ENCODE assay signal across 10 mouse cellular contexts in the genomic region with DNA sequence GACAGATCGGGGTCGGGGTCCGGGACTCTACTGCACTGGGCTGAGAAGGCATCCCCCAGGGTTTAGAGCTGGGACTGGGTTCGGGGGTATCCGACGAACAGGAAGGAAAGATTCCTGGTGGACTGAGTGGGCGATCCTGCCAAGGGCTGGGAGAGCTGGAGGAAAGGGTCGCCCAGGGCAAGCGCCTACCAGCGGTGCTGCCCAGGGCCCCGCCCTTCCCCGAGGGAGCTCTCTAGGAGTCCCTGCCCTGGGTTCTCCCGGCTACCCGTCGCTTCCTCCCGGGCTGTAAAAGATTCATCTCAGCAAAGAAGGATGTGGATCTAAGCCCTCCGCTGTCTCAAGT. TPM values are rescaled to one million over a fixed set of nuclear protein-coding genes. Genes with fewer than 3 reads are reported as not detected.
A peak's percentile ranks its signal among the peaks of the same experiment; 100 is the strongest.
DNase-seq lines count a peak whose midpoint lies in the region; ATAC-seq and TF ChIP-seq lines count a peak whose summit lies in the region.
"Had no signal": no experiment of that assay in that cellular context is flagged by ENCODE, and none has a peak within 500 bp of the region (broad histone marks: within the 10 kb centered on the region; RNA-seq: fewer than 3 reads in every experiment).

No protein-coding gene starts in this region.

- H3K4me2 ChIP-seq in heart, embryonic 14.5 days (ENCODE audit: low read length) = peak overlapping the region; percentile 93
- H3K4me2 ChIP-seq in limb, embryonic 13.5 days (replicated peaks) = peak overlapping the region; percentile 98
- H3K4me2 ChIP-seq in neural tube, embryonic 11.5 days (ENCODE audit: low read depth) = peak overlapping the region; percentile 82

- TF ChIP-seq POLR2A in kidney, adult 2 months (IDR thresholded peaks at IDR 0.05; ENCODE audit: low read depth, low read length) = no peak
- no peak for TF ChIP-seq POLR2A in brain, embryonic 14.5 days (IDR thresholded peaks at IDR 0.05; ENCODE audit: borderline replicate concordance, extremely low read depth, insufficient read depth, insufficient read length, poor library complexity, severe bottlenecking)

- H3K27me3 ChIP-seq in kidney, adult 2 months (replicated peaks; ENCODE audit: control insufficient read depth, insufficient read depth, low read length) = 0 out of 2 replicates have a peak, but pooled peaks cover 2% of the 10 kb centered on the region
- peaks cover 19% of the 10 kb centered on the region for H3K27me3 ChIP-seq in heart, embryonic 14.5 days (ENCODE audit: control insufficient read depth, insufficient read depth, low read length)
- peaks cover 59% of the 10 kb centered on the region for H3K27me3 ChIP-seq in limb, embryonic 13.5 days
- no peaks in the 10 kb centered on the region for H3K27me3 ChIP-seq in neural tube, embryonic 11.5 days (ENCODE audit: control insufficient read depth, insufficient read depth, low read length)

- H3K36me3 ChIP-seq in kidney, adult 2 months (ENCODE audit: control insufficient read depth, insufficient read depth, low read length) = no peaks in the 10 kb centered on the region
- H3K36me3 ChIP-seq in heart, embryonic 14.5 days (ENCODE audit: control insufficient read depth, insufficient read depth, low read length) = no peaks in the 10 kb centered on the region
- H3K36me3 ChIP-seq in limb, embryonic 13.5 days = no peaks in the 10 kb centered on the region
- H3K36me3 ChIP-seq in neural tube, embryonic 11.5 days (ENCODE audit: control insufficient read depth, insufficient read depth, low read length) = no peaks in the 10 kb centered on the region; the same call in none of the 2 replicates

- H3K9me3 ChIP-seq in heart, embryonic 14.5 days (ENCODE audit: control insufficient read depth, low read length) = no peaks in the 10 kb centered on the region
- no peaks in the 10 kb centered on the region for H3K9me3 ChIP-seq in limb, embryonic 13.5 days
- no peaks in the 10 kb centered on the region for H3K9me3 ChIP-seq in neural tube, embryonic 11.5 days (ENCODE audit: control insufficient read depth, low read length)

- peak overlapping the region; percentile 80 for H3K9ac ChIP-seq in heart, embryonic 14.5 days (ENCODE audit: low read length)
- peak overlapping the region; percentile 80 for H3K9ac ChIP-seq in limb, embryonic 13.5 days
- H3K9ac ChIP-seq in neural tube, embryonic 11.5 days (ENCODE audit: low read length) = peak overlapping the region; percentile 98

- no peak overlapping the region for H3K27ac ChIP-seq in kidney, adult 2 months (ENCODE audit: insufficient read depth, low read depth, low read length)
- no peak overlapping the region for H3K27ac ChIP-seq in heart, embryonic 14.5 days (replicated peaks in 1 of 2; ENCODE audit: control insufficient read depth in 1 of 2, insufficient read depth in 1 of 2, low read depth in 2 of 2, low read length in 2 of 2)
- H3K27ac ChIP-seq in limb, embryonic 13.5 days = peak overlapping the region; percentile 67; the same call in 1 of the 2 replicates
- H3K27ac ChIP-seq in neural tube, embryonic 11.5 days (ENCODE audit: low read depth, low read length) = peak overlapping the region; percentile 97

- peak; percentile 57 for ATAC-seq in heart, embryonic 14.5 days (ENCODE audit: insufficient number of reproducible peaks, insufficient read depth, low FRiP score, low read depth)
- peak; percentile 12; the same call in 1 of the 2 replicates for ATAC-seq in limb, embryonic 13.5 days (ENCODE audit: low FRiP score, low read depth)
- peak; percentile 52; the same call in 1 of the 2 replicates for ATAC-seq in neural tube, embryonic 11.5 days (ENCODE audit: insufficient read depth, low FRiP score, low TSS enrichment)

- peak overlapping the region; percentile 57 for H3K4me3 ChIP-seq in kidney, adult 2 months (ENCODE audit: insufficient read depth, low read depth, low read length)
- H3K4me3 ChIP-seq in heart, embryonic 14.5 days (ENCODE audit: control insufficient read depth in 1 of 2, insufficient read depth in 1 of 2, low read depth in 1 of 2, low read length in 2 of 2) = peak overlapping the region; percentile 68 to 83
- H3K4me3 ChIP-seq in limb, embryonic 13.5 days = peak overlapping the region; percentile 75
- peak overlapping the region; percentile 94 for H3K4me3 ChIP-seq in neural tube, embryonic 11.5 days (ENCODE audit: low read depth, low read length)

- TF ChIP-seq CTCF in kidney, adult 2 months (conservative IDR thresholded peaks at IDR 0.05; ENCODE audit: insufficient read depth, insufficient read length, low read depth, low read length) = no peak
- TF ChIP-seq CTCF in brain, embryonic 14.5 days (IDR thresholded peaks at IDR 0.05; ENCODE audit: borderline replicate concordance, extremely low read depth, insufficient read depth, insufficient read length) = no peak

- peak; percentile 17 for DNase-seq in kidney, adult 2 months
- DNase-seq in kidney, adult 11 months = no peak
- DNase-seq in brain, embryonic 14.5 days (ENCODE audit: low read depth) = peak; percentile 58
- peak; percentile 59 for DNase-seq in neural tube, embryonic 11.5 days (ENCODE audit: low spot score)
- no peak for DNase-seq in Muller cell, postnatal 12 days (ENCODE audit: inconsistent ontology term)
- DNase-seq in spleen, postnatal 14 days (ENCODE audit: low spot score in 2 of 2) = no peak

- 0% methylated on average over 17 of the region's 17 CpGs for WGBS in kidney, adult 2 months
- 1% methylated on average over 17 of the region's 17 CpGs for WGBS in heart, embryonic 14.5 days
- under 1% methylated on average over 17 of the region's 17 CpGs for WGBS in limb, embryonic 13.5 days
- WGBS in neural tube, embryonic 11.5 days = under 1% methylated on average over 17 of the region's 17 CpGs

- H3K4me1 ChIP-seq in kidney, adult 2 months (ENCODE audit: control insufficient read depth, insufficient read depth, low read length) = no peaks in the 10 kb centered on the region
- H3K4me1 ChIP-seq in heart, embryonic 14.5 days (ENCODE audit: control insufficient read depth in 2 of 2, insufficient read depth in 2 of 2, low read length in 2 of 2) = peaks cover 2 to 4% of the 10 kb centered on the region in 2 experiments; a peak in 3 of 4 replicates
- peaks cover 17% of the 10 kb centered on the region for H3K4me1 ChIP-seq in limb, embryonic 13.5 days
- H3K4me1 ChIP-seq in neural tube, embryonic 11.5 days (ENCODE audit: control insufficient read depth, insufficient read depth, low read length) = peaks cover 36% of the 10 kb centered on the region

RNA-seq across cellular contexts. Expression of a gene that starts 1.0 kb away (rescaled TPM):
- polyA plus RNA-seq in kidney, adult 2 months (2012; rRNA removed) = 0.72 and 0.94 TPM in 2 replicates
- polyA plus RNA-seq in brain, embryonic 14.5 days (2012; rRNA removed) = 15.0 and 19.6 TPM in 2 replicates
- 0.36 and 0.63 TPM in 2 replicates for polyA plus RNA-seq in heart, embryonic 14.5 days (2014; fragmentation: Nextera tagmentation; extraction: Ambion mirVana)
- polyA plus RNA-seq in limb, embryonic 13.5 days (2015; fragmentation: Nextera tagmentation; extraction: Ambion mirVana) = 1.2 and 2.1 TPM in 2 replicates
- 60.7 and 71.9 TPM in 2 replicates for polyA plus RNA-seq in neural tube, embryonic 11.5 days (2014; fragmentation: Nextera tagmentation; extraction: Ambion mirVana)
- polyA plus RNA-seq: large intestine, adult 2 months; Patski had no signal

RNA-seq across cellular contexts. Expression of a gene that starts 40.7 kb away (rescaled TPM):
- 0.57 and 0.83 TPM in 2 replicates for polyA plus RNA-seq in kidney, adult 2 months (2012; rRNA removed)
- polyA plus RNA-seq in brain, embryonic 14.5 days (2012; rRNA removed) = 26.2 and 33.3 TPM in 2 replicates
- 12.3 and 15.7 TPM in 2 replicates for polyA plus RNA-seq in heart, embryonic 14.5 days (2014; fragmentation: Nextera tagmentation; extraction: Ambion mirVana)
- 24.7 and 27.6 TPM in 2 replicates for polyA plus RNA-seq in limb, embryonic 13.5 days (2015; fragmentation: Nextera tagmentation; extraction: Ambion mirVana)
- 12.3 and 14.1 TPM in 2 replicates for polyA plus RNA-seq in neural tube, embryonic 11.5 days (2014; fragmentation: Nextera tagmentation; extraction: Ambion mirVana)

RNA-seq across cellular contexts. Expression of a gene that starts 53.2 kb away (rescaled TPM):
- 11.0 and 11.9 TPM in 2 replicates for polyA plus RNA-seq in kidney, adult 2 months (2012; rRNA removed)
- polyA plus RNA-seq in brain, embryonic 14.5 days (2012; rRNA removed) = 5.8 and 6.2 TPM in 2 replicates
- polyA plus RNA-seq in heart, embryonic 14.5 days (2014; fragmentation: Nextera tagmentation; extraction: Ambion mirVana) = 4.3 and 5.6 TPM in 2 replicates
- polyA plus RNA-seq in limb, embryonic 13.5 days (2015; fragmentation: Nextera tagmentation; extraction: Ambion mirVana) = 7.0 and 7.1 TPM in 2 replicates
- polyA plus RNA-seq in neural tube, embryonic 11.5 days (2014; fragmentation: Nextera tagmentation; extraction: Ambion mirVana) = 4.9 and 6.1 TPM in 2 replicates

Comparison
In these comparisons a context has a peak if more than half of its experiments do, and no peak if none do; other contexts are left out.
1. DNase-seq: peak in kidney, adult 2 months (single experiment), brain, embryonic 14.5 days (single experiment) and neural tube, embryonic 11.5 days (single experiment); none in kidney, adult 11 months (single experiment), Muller cell, postnatal 12 days (single experiment) and spleen, postnatal 14 days (0 of 2).
2. H3K27ac ChIP-seq: peak in limb, embryonic 13.5 days (single experiment) and neural tube, embryonic 11.5 days (single experiment); none in kidney, adult 2 months (single experiment) and heart, embryonic 14.5 days (0 of 2).
3. Peak in every context shown above with its lines, with median percentiles within 50 percentile points of each other: H3K4me3 ChIP-seq, ATAC-seq, H3K4me2 ChIP-seq and H3K9ac ChIP-seq.